Mouse (Mus musculus): Measurements from ENCODE around the gene Senp1.

GRCm38 (mm10) chr15:98111791-98112190 is 18.2 kb upstream of the Senp1 start:
- TF ChIP-seq CTCF (IDR thresholded peaks at IDR 0.05; ENCODE audit: insufficient read depth, low read depth, low read length): no peak
- TF ChIP-seq POLR2A (IDR thresholded peaks at IDR 0.05; ENCODE audit: insufficient read depth, low read depth, low read length): no peak
